Mouse (Mus musculus): ENCODE measurements around the gene Ubl7. TPM values are rescaled to one million over a fixed set of nuclear protein-coding genes. Genes with fewer than 3 reads are reported as not detected.

Ubl7 gene
- polyA plus RNA-seq, 1 experiment from 2014 or later, result 172 TPM

GRCm38 (mm10) chr9:57951993-57952392 lies 41.2 kb downstream of the Ubl7 start:
- peaks cover 46% of the 10 kb centered on the region for H3K4me1 ChIP-seq (replicated peaks)
- H3K27ac ChIP-seq (replicated peaks), result no peak overlapping the region
- H3K36me3 ChIP-seq, result peaks cover 12% of the 10 kb centered on the region
- no peak for ATAC-seq (ENCODE audit: low FRiP score, low read depth)
- H3K9ac ChIP-seq, result no peak overlapping the region
- no peaks in the 10 kb centered on the region for H3K9me3 ChIP-seq
- H3K4me3 ChIP-seq, result no peak overlapping the region
- no peak overlapping the region for H3K4me2 ChIP-seq
- H3K27me3 ChIP-seq, result no peaks in the 10 kb centered on the region
- WGBS, result 63% methylated on average over 6 of the region's 6 CpGs

GRCm38 (mm10) chr9:57954962-57955744 lies 44.4 kb downstream of the Ubl7 start:
- peaks cover 21% of the 10 kb centered on the region for H3K4me1 ChIP-seq (replicated peaks)
- peaks cover 31% of the 10 kb centered on the region for H3K36me3 ChIP-seq
- WGBS, result 90% methylated on average over 12 of the region's 12 CpGs
- no peak overlapping the region for H3K27ac ChIP-seq (replicated peaks)
- no peak for ATAC-seq (ENCODE audit: low FRiP score, low read depth)
- H3K9me3 ChIP-seq, result no peaks in the 10 kb centered on the region
- no peak overlapping the region for H3K9ac ChIP-seq
- no peaks in the 10 kb centered on the region for H3K27me3 ChIP-seq
- H3K4me2 ChIP-seq, result no peak overlapping the region
- no peak overlapping the region for H3K4me3 ChIP-seq

GRCm38 (mm10) chr9:57955764-57956163 lies 45.0 kb downstream of the Ubl7 start:
- no peaks in the 10 kb centered on the region for H3K9me3 ChIP-seq
- no peak overlapping the region for H3K27ac ChIP-seq (replicated peaks)
- WGBS, result 92% methylated on average over 6 of the region's 6 CpGs
- peaks cover 15% of the 10 kb centered on the region for H3K4me1 ChIP-seq (replicated peaks)
- H3K27me3 ChIP-seq, result no peaks in the 10 kb centered on the region
- ATAC-seq (ENCODE audit: low FRiP score, low read depth), result no peak
- H3K36me3 ChIP-seq, result peaks cover 37% of the 10 kb centered on the region
- H3K4me3 ChIP-seq, result no peak overlapping the region
- H3K9ac ChIP-seq, result no peak overlapping the region
- no peak overlapping the region for H3K4me2 ChIP-seq

GRCm38 (mm10) chr9:57956196-57956837 lies 45.5 kb downstream of the Ubl7 start:
- H3K27me3 ChIP-seq, result no peaks in the 10 kb centered on the region
- H3K4me1 ChIP-seq (replicated peaks), result peaks cover 10% of the 10 kb centered on the region
- no peak overlapping the region for H3K4me2 ChIP-seq
- ATAC-seq (ENCODE audit: low FRiP score, low read depth), result no peak
- no peak overlapping the region for H3K4me3 ChIP-seq
- no peak overlapping the region for H3K27ac ChIP-seq (replicated peaks)
- H3K9ac ChIP-seq, result no peak overlapping the region
- WGBS, result 92% methylated on average over 9 of the region's 9 CpGs
- peaks cover 39% of the 10 kb centered on the region for H3K36me3 ChIP-seq
- no peaks in the 10 kb centered on the region for H3K9me3 ChIP-seq

- H3K4me1 ChIP-seq (replicated peaks), result peaks cover 4% of the 10 kb centered on the region
- no peak overlapping the region for H3K9ac ChIP-seq
- no peak overlapping the region for H3K27ac ChIP-seq (replicated peaks)
- H3K4me3 ChIP-seq, result no peak overlapping the region
- no peaks in the 10 kb centered on the region for H3K9me3 ChIP-seq
- no peaks in the 10 kb centered on the region for H3K27me3 ChIP-seq
- no peak for ATAC-seq (ENCODE audit: low FRiP score, low read depth)
- H3K36me3 ChIP-seq, result peaks cover 39% of the 10 kb centered on the region
- no peak overlapping the region for H3K4me2 ChIP-seq
- WGBS, result 83% methylated on average over 5 of the region's 5 CpGs
These were observed 46.1 kb downstream of the Ubl7 start for GRCm38 (mm10) chr9:57956838-57957236.

GRCm38 (mm10) chr9:57958615-57959014 lies 47.8 kb downstream of the Ubl7 start:
- no peak for ATAC-seq (ENCODE audit: low FRiP score, low read depth)
- peaks cover 39% of the 10 kb centered on the region for H3K36me3 ChIP-seq
- 78% methylated on average over 1 of the region's 1 CpGs for WGBS

GRCm38 (mm10) chr9:57959399-57959798 lies 48.6 kb downstream of the Ubl7 start:
- Histone ChIP-seq H3K4me1 (replicated peaks) (no peaks in the 10 kb centered on the region), H3K27ac (replicated peaks) (no peak overlapping the region), H3K4me2 (no peak overlapping the region), H3K4me3 (no peak overlapping the region), H3K36me3 (peaks cover 39% of the 10 kb centered on the region), H3K27me3 (no peaks in the 10 kb centered on the region), H3K9me3 (no peaks in the 10 kb centered on the region), H3K9ac (no peak overlapping the region)
- 77% methylated on average over 10 of the region's 10 CpGs for WGBS
- ATAC-seq (ENCODE audit: low FRiP score, low read depth), result no peak

More at GRCm38 (mm10) chr9:57958615-57959014, 47.8 kb downstream of the Ubl7 start:
- H3K27me3 ChIP-seq, result no peaks in the 10 kb centered on the region
- no peaks in the 10 kb centered on the region for H3K9me3 ChIP-seq
- H3K9ac ChIP-seq, result no peak overlapping the region
- H3K27ac ChIP-seq (replicated peaks), result no peak overlapping the region
- H3K4me3 ChIP-seq, result no peak overlapping the region
- H3K4me1 ChIP-seq (replicated peaks), result no peaks in the 10 kb centered on the region
- H3K4me2 ChIP-seq, result no peak overlapping the region

GRCm38 (mm10) chr9:57959886-57960866 lies 49.4 kb downstream of the Ubl7 start:
- no peaks in the 10 kb centered on the region for H3K27me3 ChIP-seq
- no peak overlapping the region for H3K9ac ChIP-seq
- no peak overlapping the region for H3K4me2 ChIP-seq
- no peak overlapping the region for H3K27ac ChIP-seq (replicated peaks)
- H3K4me3 ChIP-seq, result no peak overlapping the region
- 0 out of 2 replicates have a peak, but pooled peaks cover 3% of the 10 kb centered on the region for H3K4me1 ChIP-seq (replicated peaks)
- no peaks in the 10 kb centered on the region for H3K9me3 ChIP-seq
- ATAC-seq (ENCODE audit: low FRiP score, low read depth), result no peak
- 89% methylated on average over 17 of the region's 17 CpGs for WGBS
- peaks cover 39% of the 10 kb centered on the region for H3K36me3 ChIP-seq

GRCm38 (mm10) chr9:57961226-57961625 lies 50.4 kb downstream of the Ubl7 start:
- H3K9me3 ChIP-seq, result no peaks in the 10 kb centered on the region
- H3K9ac ChIP-seq, result no peak overlapping the region
- no peak for ATAC-seq (ENCODE audit: low FRiP score, low read depth)
- 89% methylated on average over 15 of the region's 15 CpGs for WGBS
- H3K27ac ChIP-seq (replicated peaks), result peak overlapping the region; percentile 42; the same call in 1 of the 2 replicates
- H3K36me3 ChIP-seq, result peaks cover 32% of the 10 kb centered on the region
- H3K27me3 ChIP-seq, result no peaks in the 10 kb centered on the region
- H3K4me1 ChIP-seq (replicated peaks), result 0 out of 2 replicates have a peak, but pooled peaks cover 3% of the 10 kb centered on the region
- no peak overlapping the region for H3K4me2 ChIP-seq
- H3K4me3 ChIP-seq, result no peak overlapping the region

GRCm38 (mm10) chr9:57961863-57962778 lies 51.3 kb downstream of the Ubl7 start:
- no peak for ATAC-seq (ENCODE audit: low FRiP score, low read depth)
- Histone ChIP-seq H3K4me3 (no peak overlapping the region), H3K36me3 (peaks cover 25% of the 10 kb centered on the region), H3K27me3 (no peaks in the 10 kb centered on the region), H3K4me1 (replicated peaks) (0 out of 2 replicates have a peak, but pooled peaks cover 3% of the 10 kb centered on the region), H3K9ac (no peak overlapping the region), H3K27ac (replicated peaks) (no peak overlapping the region), H3K9me3 (no peaks in the 10 kb centered on the region), H3K4me2 (no peak overlapping the region)
- 66% methylated on average over 17 of the region's 17 CpGs for WGBS

Data from hindbrain, embryonic 15.5 days (tissue).